Mouse (Mus musculus) stomach, postnatal 0 days (tissue): ENCODE measurements around the gene Ndufs3. TPM values are rescaled to one million over a fixed set of nuclear protein-coding genes. Genes with fewer than 3 reads are reported as not detected.
A peak's percentile ranks its signal among the peaks of the same experiment; 100 is the strongest.
"Not testable (repeated sequence)": the region's sequence is repeated elsewhere in the genome, so short reads cannot be mapped to it uniquely, and the experiment has no call there.

Experiments
- ATAC-seq: fragments of 200-750 bp; cut with Nextera tagmentation; 2 replicates; pipeline ENCODE4 v1.8.0; 2017; ENCODE audit not compliant: low FRiP score, low TSS enrichment
- DNase-seq: peaks from one replicate; pipeline ENCODE4 v3.0.0-alpha.2; 2016; ENCODE audit warnings: low spot score
- H3K27ac ChIP-seq: fragments of 300-500 bp; sonication (generic); replicated peaks from 2 replicates; pipeline ENCODE4 v1.5.1; 2014; ENCODE audit warnings: mild to moderate bottlenecking, control low read depth
- H3K27me3 ChIP-seq: fragments of 300-500 bp; sonication (generic); 2 replicates; pipeline ENCODE4 v1.6.1; 2014; ENCODE audit warnings: low read length; ENCODE audit not compliant: control insufficient read depth, insufficient read depth
- H3K36me3 ChIP-seq: fragments of 300-500 bp; sonication (generic); 2 replicates; pipeline ENCODE4 v1.6.1; 2014; ENCODE audit warnings: low read length, mixed read lengths; ENCODE audit not compliant: control insufficient read depth, insufficient read depth
- H3K4me1 ChIP-seq: fragments of 300-500 bp; sonication (generic); replicated peaks from 2 replicates; pipeline ENCODE4 v1.6.1; 2014; ENCODE audit warnings: antibody characterized with exemption; ENCODE audit not compliant: control insufficient read depth, insufficient read depth
- H3K4me2 ChIP-seq: fragments of 300-500 bp; sonication (generic); replicated peaks from 2 replicates; pipeline ENCODE4 v1.6.1; 2014; ENCODE audit warnings: low read depth, mild to moderate bottlenecking, control low read depth, moderate library complexity
- H3K4me3 ChIP-seq: fragments of 300-500 bp; sonication (generic); 2 replicates; pipeline ENCODE4 v1.5.1; 2014; ENCODE audit warnings: low read depth, low read length, control low read depth
- H3K9ac ChIP-seq: fragments of 300-500 bp; sonication (generic); 2 replicates; pipeline ENCODE4 v1.6.1; 2014; ENCODE audit warnings: mild to moderate bottlenecking, low read length, control low read depth, mixed read lengths
- H3K9me3 ChIP-seq: fragments of 300-500 bp; sonication (generic); 2 replicates; pipeline ENCODE4 v1.6.1; 2016; ENCODE audit warnings: low read length; ENCODE audit not compliant: control insufficient read depth
- CTCF ChIP-seq: IDR thresholded peaks from 2 replicates; pipeline ENCODE4 v1.5.1; 2016; ENCODE audit warnings: antibody characterized with exemption, low read depth, mild to moderate bottlenecking, moderate library complexity
- EP300 ChIP-seq: optimal IDR thresholded peaks from 2 replicates; pipeline ENCODE3; 2016; ENCODE audit warnings: antibody characterized with exemption
- WGBS: fragments of 180-500 bp; shearing (Covaris S2); extraction: QIAGEN DNeasy Blood & Tissue Kit; methylation state at CpG from one replicate; pipeline ENCODE4 v1.1.7; 2014; 5-methylcytosine and 5-hydroxymethylcytosine counted together
- polyA plus RNA-seq: library from polyadenylated mRNA; unstranded; fragments of >200 nt; fragmentation: Nextera tagmentation; extraction: Ambion mirVana; gene quantifications from 2 replicates; pipeline ENCODE4 v1.2.1, GENCODE M21; 2015

Gene Ndufs3
- polyA plus RNA-seq, 1 experiment from 2014 or later, result 224 TPM

DNA sequence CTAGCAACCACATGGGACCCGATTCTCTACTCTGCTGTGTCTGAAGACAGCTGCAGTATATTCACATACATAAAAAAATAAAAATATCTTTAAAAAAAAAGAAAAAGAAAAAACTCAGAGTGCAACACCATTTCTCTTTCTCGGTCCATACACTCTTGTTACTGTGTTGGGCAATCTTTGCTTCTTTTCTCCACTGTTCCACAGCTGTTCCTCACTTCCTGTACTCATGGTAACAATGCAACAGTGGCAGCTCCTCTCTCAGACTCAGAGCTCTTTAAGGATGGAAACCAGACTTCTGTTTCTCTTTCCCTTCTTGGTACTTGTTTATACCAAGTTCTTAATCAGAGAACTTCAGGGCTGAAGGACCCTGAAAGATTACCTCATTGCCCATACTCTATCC lies 1.2 kb downstream of the Ndufs3 start:
- WGBS, result 63% methylated on average over 2 of the region's 2 CpGs
- no peaks in the 10 kb centered on the region for H3K27me3 ChIP-seq
- no peak overlapping the region for H3K9ac ChIP-seq
- H3K4me3 ChIP-seq, result peak overlapping the region; percentile 89
- H3K9me3 ChIP-seq, result no peaks in the 10 kb centered on the region
- H3K27ac ChIP-seq, result no peak overlapping the region
- TF ChIP-seq CTCF (no peak), EP300 (no peak)
- ATAC-seq (no peak), DNase-seq (no peak)
- peak overlapping the region; percentile 61 for H3K4me2 ChIP-seq
- no peaks in the 10 kb centered on the region; the same call in 1 of the 2 replicates for H3K4me1 ChIP-seq
- peaks cover 6% of the 10 kb centered on the region; the same call in 1 of the 2 replicates for H3K36me3 ChIP-seq

DNA sequence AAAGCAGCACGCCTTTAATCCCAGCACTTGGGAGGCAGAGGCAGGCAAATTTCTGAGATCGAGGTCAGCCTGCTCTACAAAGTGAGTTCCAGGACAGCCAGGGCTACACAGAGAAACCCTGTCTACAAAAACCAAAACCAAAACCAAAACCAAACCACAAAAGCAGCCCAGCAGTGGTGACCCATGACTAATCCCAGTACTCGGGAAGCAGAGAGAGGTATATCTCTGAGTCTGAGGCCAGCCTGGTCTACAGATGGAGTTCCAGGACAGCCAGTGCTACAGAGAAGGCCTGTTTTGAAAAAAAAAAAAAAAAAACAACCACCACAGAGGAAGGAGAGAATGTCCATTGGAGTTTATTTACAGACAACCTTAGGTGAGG lies 10.3 kb downstream of the Ndufs3 start:
- 85% methylated on average over 3 of the region's 3 CpGs for WGBS
- not testable (repeated sequence) for H3K27ac ChIP-seq, ATAC-seq, H3K9me3 ChIP-seq, H3K27me3 ChIP-seq, H3K4me1 ChIP-seq, H3K36me3 ChIP-seq, H3K4me2 ChIP-seq, H3K9ac ChIP-seq, H3K4me3 ChIP-seq, DNase-seq

DNA sequence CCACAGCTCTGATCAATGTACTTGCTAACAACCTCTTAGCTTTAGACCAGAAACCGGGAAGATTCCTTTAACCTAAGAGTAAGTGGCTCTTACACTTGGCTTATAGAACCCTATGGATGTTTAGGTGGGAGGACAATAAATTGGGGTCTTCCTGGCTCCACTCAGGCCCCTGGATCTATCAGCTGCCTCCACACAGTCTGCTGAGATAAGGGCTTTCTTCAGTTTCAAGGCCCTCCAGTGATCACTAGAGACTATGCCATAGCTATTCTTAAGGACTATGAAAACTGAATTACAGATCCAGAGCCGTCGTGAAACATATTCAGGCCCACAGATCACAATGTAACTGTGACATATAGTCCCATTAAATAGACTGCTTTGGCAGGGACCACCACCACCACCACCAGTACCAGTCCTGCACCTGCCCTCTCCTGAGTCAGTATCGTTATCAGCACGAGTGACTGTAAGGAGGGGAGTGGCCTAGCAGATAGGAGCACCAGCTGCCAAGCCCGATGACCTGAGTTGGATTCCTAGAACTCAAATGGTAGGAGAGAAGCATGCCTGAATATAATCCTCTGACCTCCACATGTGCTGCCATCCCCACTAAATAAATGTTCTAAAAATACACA lies 10.8 kb downstream of the Ndufs3 start:
- Histone ChIP-seq H3K4me1 (0 out of 2 replicates have a peak, but pooled peaks cover 4% of the 10 kb centered on the region), H3K27me3 (no peaks in the 10 kb centered on the region), H3K9ac (no peak overlapping the region), H3K27ac (no peak overlapping the region), H3K36me3 (peaks cover 7% of the 10 kb centered on the region; the same call in 1 of the 2 replicates), H3K4me2 (no peak overlapping the region), H3K4me3 (no peak overlapping the region), H3K9me3 (no peaks in the 10 kb centered on the region)
- TF ChIP-seq CTCF, result no peak
- TF ChIP-seq EP300, result no peak
- 74% methylated on average over 6 of the region's 6 CpGs for WGBS
- ATAC-seq (no peak), DNase-seq (peak; percentile 33)

DNA sequence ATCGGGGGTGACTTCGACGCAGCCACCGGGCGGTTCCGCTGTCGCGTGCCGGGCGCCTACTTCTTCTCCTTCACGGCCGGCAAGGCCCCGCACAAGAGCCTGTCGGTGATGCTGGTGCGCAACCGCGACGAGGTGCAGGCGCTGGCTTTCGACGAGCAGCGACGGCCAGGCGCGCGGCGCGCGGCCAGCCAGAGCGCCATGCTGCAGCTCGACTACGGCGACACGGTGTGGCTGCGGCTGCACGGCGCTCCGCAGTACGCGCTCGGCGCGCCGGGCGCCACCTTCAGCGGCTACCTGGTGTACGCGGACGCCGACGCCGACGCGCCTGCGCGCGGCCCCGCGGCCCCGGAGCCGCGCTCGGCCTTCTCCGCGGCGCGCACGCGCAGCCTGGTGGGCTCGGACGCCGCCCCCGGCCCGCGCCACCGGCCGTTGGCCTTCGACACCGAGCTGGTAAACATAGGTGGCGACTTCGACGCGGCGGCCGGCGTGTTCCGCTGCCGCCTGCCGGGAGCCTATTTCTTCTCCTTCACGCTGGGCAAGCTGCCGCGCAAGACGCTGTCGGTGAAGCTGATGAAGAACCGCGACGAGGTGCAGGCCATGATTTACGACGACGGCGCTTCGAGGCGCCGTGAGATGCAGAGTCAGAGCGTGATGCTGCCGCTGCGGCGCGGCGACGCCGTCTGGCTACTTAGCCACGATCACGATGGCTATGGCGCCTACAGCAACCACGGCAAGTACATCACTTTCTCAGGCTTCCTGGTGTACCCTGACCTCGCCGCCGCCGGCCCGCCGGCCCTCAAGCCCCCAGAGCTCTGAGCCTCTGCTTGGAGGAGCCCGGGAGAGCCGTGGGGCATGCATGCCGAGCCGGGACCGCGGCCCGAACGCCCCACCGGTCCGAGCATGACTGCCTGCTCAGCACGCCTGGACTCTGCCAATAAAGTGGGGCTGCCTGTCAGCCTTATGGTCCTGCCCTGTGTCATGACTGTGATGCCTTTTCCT lies 14.8 kb downstream of the Ndufs3 start:
- WGBS, result 3% methylated on average over 128 of the region's 133 CpGs
- DNase-seq, result peak; percentile 79

DNA sequence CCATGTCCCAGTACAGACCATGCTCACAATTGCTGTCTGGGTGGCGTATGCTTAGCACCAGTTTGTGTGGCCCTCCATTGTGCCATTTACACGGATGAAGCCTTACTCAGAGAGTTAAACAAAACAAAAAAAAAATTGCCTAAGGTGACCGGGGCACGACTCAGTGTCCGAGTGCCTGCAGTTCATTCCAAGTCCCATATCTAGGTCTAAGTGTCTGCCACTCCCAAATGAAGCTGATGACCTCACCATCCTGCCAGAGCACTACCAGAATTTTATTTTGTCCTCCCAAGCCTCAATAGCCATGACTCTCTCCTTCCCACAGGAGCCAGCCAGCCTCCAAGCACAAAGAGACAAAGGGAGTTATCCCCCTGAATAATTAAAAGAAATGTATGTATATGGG lies 17.0 kb downstream of the Ndufs3 start:
- Histone ChIP-seq H3K36me3 (no peaks in the 10 kb centered on the region), H3K27ac (no peak overlapping the region), H3K9me3 (no peaks in the 10 kb centered on the region), H3K9ac (no peak overlapping the region), H3K4me2 (no peak overlapping the region), H3K27me3 (no peaks in the 10 kb centered on the region), H3K4me3 (no peak overlapping the region), H3K4me1 (0 out of 2 replicates have a peak, but pooled peaks cover 4% of the 10 kb centered on the region)
- DNase-seq, result no peak
- TF ChIP-seq CTCF (no peak), EP300 (no peak)
- no peak for ATAC-seq
- WGBS, result 63% methylated on average over 5 of the region's 5 CpGs

More for the DNA sequence above, 14.8 kb downstream of the Ndufs3 start:
- peak overlapping the region; percentile 73 for H3K4me2 ChIP-seq
- no peaks in the 10 kb centered on the region for H3K27me3 ChIP-seq
- H3K27ac ChIP-seq, result peak overlapping the region; percentile 61
- ATAC-seq, result peak; percentile 87
- H3K9me3 ChIP-seq, result no peaks in the 10 kb centered on the region
- H3K4me1 ChIP-seq, result 0 out of 2 replicates have a peak, but pooled peaks cover 4% of the 10 kb centered on the region
- no peaks in the 10 kb centered on the region for H3K36me3 ChIP-seq
- H3K4me3 ChIP-seq, result peak overlapping the region; percentile 53
- TF ChIP-seq CTCF (peak; percentile 29; the same call in 1 of the 2 replicates), EP300 (no peak)
- H3K9ac ChIP-seq, result peak overlapping the region; percentile 64

DNA sequence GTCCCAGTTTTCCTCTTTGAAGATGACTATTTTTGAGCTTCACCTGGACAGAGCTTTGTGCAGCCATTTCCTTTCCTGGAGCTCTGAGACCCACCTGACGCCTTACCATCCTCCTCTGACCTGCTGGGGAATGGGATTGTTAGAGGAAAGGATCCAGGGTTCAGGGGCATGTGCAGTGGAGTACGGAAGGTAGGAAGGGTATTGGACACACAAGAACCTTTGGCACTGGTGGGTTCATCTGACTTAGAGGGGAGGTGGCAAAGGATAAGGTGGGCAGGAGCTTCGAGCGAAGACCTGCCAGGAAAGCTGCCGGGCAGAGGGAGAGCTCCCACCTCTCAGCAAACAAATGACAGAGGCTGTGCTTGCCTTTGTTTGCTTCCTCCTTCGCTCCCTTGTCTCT lies 18.2 kb downstream of the Ndufs3 start:
- ATAC-seq (no peak), DNase-seq (no peak)
- Histone ChIP-seq H3K9me3 (no peaks in the 10 kb centered on the region), H3K9ac (no peak overlapping the region), H3K36me3 (no peaks in the 10 kb centered on the region), H3K4me2 (peak overlapping the region; percentile 88), H3K27ac (no peak overlapping the region), H3K4me1 (0 out of 2 replicates have a peak, but pooled peaks cover 4% of the 10 kb centered on the region), H3K4me3 (0 out of 2 replicates have a peak overlapping the region, but pooled peaks have one; percentile 42), H3K27me3 (no peaks in the 10 kb centered on the region)
- TF ChIP-seq CTCF, result no peak
- no peak for TF ChIP-seq EP300
- 33% methylated on average over 6 of the region's 6 CpGs for WGBS
